In genomic region chr15:82794277-82794676, GRCm38 (mm10) we compare ENCODE assay signal across 19 mouse cellular contexts. TPM values are rescaled to one million over a fixed set of nuclear protein-coding genes. Genes with fewer than 3 reads are reported as not detected.
A peak's percentile ranks its signal among the peaks of the same experiment; 100 is the strongest.
DNase-seq lines count a peak whose midpoint lies in the region; ATAC-seq lines count a peak whose summit lies in the region.
"Had no signal": no experiment of that assay in that cellular context is flagged by ENCODE, and none has a peak within 500 bp of the region (broad histone marks: within the 10 kb centered on the region; RNA-seq: fewer than 3 reads in every experiment).

Gene Cyp2d26 (minus strand): TSS chr15:82794294.

- no peaks in the 10 kb centered on the region for H3K27me3 ChIP-seq in stomach, embryonic 15.5 days (replicated peaks)
- H3K27me3 ChIP-seq: embryonic facial prominence, embryonic 12.5 days; hindbrain, embryonic 13.5 days; limb, embryonic 12.5 days had no signal

- 72% methylated on average over 5 of the region's 5 CpGs for WGBS in stomach, embryonic 15.5 days

- peak within 1 kb of the TSS; percentile 33 for H3K4me2 ChIP-seq in stomach, embryonic 15.5 days
- H3K4me2 ChIP-seq: embryonic facial prominence, embryonic 12.5 days; hindbrain, embryonic 13.5 days; limb, embryonic 12.5 days had no signal

- 0 out of 2 replicates have a peak within 1 kb of the TSS, but pooled peaks have one; percentile 6 for H3K4me3 ChIP-seq in stomach, embryonic 15.5 days (replicated peaks)
- H3K4me3 ChIP-seq: embryonic facial prominence, embryonic 12.5 days; hindbrain, embryonic 13.5 days; limb, embryonic 12.5 days; midbrain, embryonic 10.5 days had no signal

- no peak within 1 kb of the TSS for H3K9ac ChIP-seq in stomach, embryonic 15.5 days
- H3K9ac ChIP-seq: embryonic facial prominence, embryonic 12.5 days; hindbrain, embryonic 13.5 days; limb, embryonic 12.5 days had no signal

- DNase-seq in adrenal gland, postnatal 4 days (ENCODE audit: low spot score in 2 of 2) = no peak
- DNase-seq in adrenal gland, adult 2 months = no peak
- DNase-seq in kidney, adult 18-20 months = peak; percentile 81
- DNase-seq in kidney, postnatal 36 days = peak; percentile 86 to 88
- DNase-seq in retina, embryonic 14.5 days (ENCODE audit: low spot score) = no peak
- DNase-seq in MN1 (ENCODE audit: low spot score) = no peak
- DNase-seq: adrenal gland, postnatal 36 days; cerebellum, postnatal 36 days; heart, adult 18-20 months; layer of hippocampus, postnatal 36 days; lung, postnatal 14 days had no signal

- ATAC-seq in stomach, embryonic 15.5 days (ENCODE audit: insufficient read depth, low FRiP score, low read depth) = peak; percentile 92
- no peak for ATAC-seq in megakaryocyte, adult 5-6 weeks (ENCODE audit: poor library complexity, severe bottlenecking)

- no peaks in the 10 kb centered on the region for H3K36me3 ChIP-seq in stomach, embryonic 15.5 days
- H3K36me3 ChIP-seq: embryonic facial prominence, embryonic 12.5 days; hindbrain, embryonic 13.5 days; limb, embryonic 12.5 days; midbrain, embryonic 10.5 days had no signal

- H3K9me3 ChIP-seq in stomach, embryonic 15.5 days = no peaks in the 10 kb centered on the region
- H3K9me3 ChIP-seq: embryonic facial prominence, embryonic 12.5 days; hindbrain, embryonic 13.5 days; limb, embryonic 12.5 days; midbrain, embryonic 10.5 days had no signal

- peak within 1 kb of the TSS; percentile 71 for H3K27ac ChIP-seq in stomach, embryonic 15.5 days
- H3K27ac ChIP-seq: embryonic facial prominence, embryonic 12.5 days; hindbrain, embryonic 13.5 days; limb, embryonic 12.5 days; midbrain, embryonic 10.5 days had no signal

- no peaks in the 10 kb centered on the region for H3K4me1 ChIP-seq in stomach, embryonic 15.5 days
- H3K4me1 ChIP-seq: embryonic facial prominence, embryonic 12.5 days; hindbrain, embryonic 13.5 days; limb, embryonic 12.5 days; midbrain, embryonic 10.5 days had no signal

RNA-seq across cellular contexts. Expression of gene Cyp2d26, which starts in this region (rescaled TPM):
- 10 to 100 TPM; 11.5 to 85.3 TPM for total RNA-seq in adrenal gland, postnatal 4 days (2021)
- total RNA-seq in adrenal gland, adult 2 months (2021) = 1 to 10 TPM in 1 of 2 experiments, not detected in 1; 2.6 TPM
- polyA plus RNA-seq in adrenal gland, adult 2 months (2012; rRNA removed) = 0.13 and 1.1 TPM in 2 replicates
- polyA plus RNA-seq in stomach, embryonic 15.5 days (2015; fragmentation: Nextera tagmentation; extraction: Ambion mirVana) = 12.6 and 15.2 TPM in 2 replicates
- not detected in 2 replicates for total RNA-seq in megakaryocyte, adult 5-6 weeks (2015)
- not detected in 2 replicates for total RNA-seq in megakaryocyte, adult 5-6 weeks (2017)
- total RNA-seq: heart, adult 18-20 months; layer of hippocampus, postnatal 36 days; neutrophil, adult 5-6 weeks had no signal
- polyA plus RNA-seq: embryonic facial prominence, embryonic 12.5 days; forebrain, embryonic 11.5 days; hindbrain, embryonic 13.5 days; limb, embryonic 12.5 days; midbrain, embryonic 10.5 days had no signal

Comparison
In these comparisons a context has a peak if more than half of its experiments do, and no peak if none do; other contexts are left out.
1. DNase-seq: peak in kidney, adult 18-20 months (single experiment) and kidney, postnatal 36 days (2 of 2); none in adrenal gland, postnatal 4 days (0 of 2), adrenal gland, adult 2 months (single experiment), retina, embryonic 14.5 days (single experiment) and MN1 (single experiment).